Mouse (Mus musculus): ENCODE measurements at regions not wholly inside any gene's neighbourhood (a gene's known extent, or its start where the extent isn't known, plus 50 kb on each side); places are given as distances from the start of the nearest gene placed in this dataset.

GRCm38 (mm10) chr9:79201755-79202154, 516.9 kb downstream of the Col12a1 start:
- no peaks in the 10 kb centered on the region for H3K36me3 ChIP-seq (replicated peaks)
- 79% methylated on average over 3 of the region's 3 CpGs for WGBS

GRCm38 (mm10) chr9:79213364-79213763, 505.3 kb downstream of the Col12a1 start:
- 48% methylated on average over 6 of the region's 6 CpGs for WGBS
- no peak for ATAC-seq (replicated peaks)

More at GRCm38 (mm10) chr9:79201755-79202154, 516.9 kb downstream of the Col12a1 start:
- Histone ChIP-seq H3K4me1 (no peaks in the 10 kb centered on the region), H3K27ac (no peak overlapping the region), H3K4me3 (no peak overlapping the region), H3K27me3 (replicated peaks) (no peaks in the 10 kb centered on the region), H3K4me2 (no peak overlapping the region), H3K9ac (no peak overlapping the region), H3K9me3 (no peaks in the 10 kb centered on the region)
- ATAC-seq (replicated peaks): no peak

DNA sequence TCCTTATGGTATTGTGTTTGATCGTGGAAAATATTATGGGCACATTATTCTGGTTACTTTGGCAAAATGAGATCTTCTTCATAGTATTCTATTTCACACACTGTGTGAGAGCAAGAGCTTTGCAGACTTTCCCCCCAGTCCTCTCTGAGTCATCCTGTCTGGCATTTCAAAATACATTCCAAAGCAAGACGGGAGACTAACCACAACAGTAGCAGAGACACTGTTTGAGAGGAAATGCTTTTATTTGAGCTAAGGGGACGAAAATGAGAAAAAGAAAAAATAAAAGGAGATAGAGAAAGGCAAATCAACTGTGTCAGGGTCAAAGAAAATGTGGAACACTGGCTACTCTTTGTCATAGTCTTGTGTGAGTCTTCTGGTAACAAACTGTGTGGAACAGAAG, 502.6 kb downstream of the Col12a1 start:
- Histone ChIP-seq H3K27ac (no peak overlapping the region), H3K36me3 (replicated peaks) (no peaks in the 10 kb centered on the region), H3K27me3 (replicated peaks) (no peaks in the 10 kb centered on the region), H3K9ac (no peak overlapping the region), H3K4me1 (no peaks in the 10 kb centered on the region), H3K9me3 (no peaks in the 10 kb centered on the region), H3K4me2 (no peak overlapping the region), H3K4me3 (no peak overlapping the region)
- no peak for ATAC-seq (replicated peaks)
- 69% methylated on average over 3 of the region's 3 CpGs for WGBS

More at GRCm38 (mm10) chr9:79213364-79213763, 505.3 kb downstream of the Col12a1 start:
- H3K27ac ChIP-seq: no peak overlapping the region
- H3K4me1 ChIP-seq: no peaks in the 10 kb centered on the region
- no peak overlapping the region for H3K4me3 ChIP-seq
- no peak overlapping the region for H3K4me2 ChIP-seq
- no peaks in the 10 kb centered on the region for H3K36me3 ChIP-seq (replicated peaks)
- H3K9me3 ChIP-seq: no peaks in the 10 kb centered on the region
- no peaks in the 10 kb centered on the region for H3K27me3 ChIP-seq (replicated peaks)
- H3K9ac ChIP-seq: no peak overlapping the region

DNA sequence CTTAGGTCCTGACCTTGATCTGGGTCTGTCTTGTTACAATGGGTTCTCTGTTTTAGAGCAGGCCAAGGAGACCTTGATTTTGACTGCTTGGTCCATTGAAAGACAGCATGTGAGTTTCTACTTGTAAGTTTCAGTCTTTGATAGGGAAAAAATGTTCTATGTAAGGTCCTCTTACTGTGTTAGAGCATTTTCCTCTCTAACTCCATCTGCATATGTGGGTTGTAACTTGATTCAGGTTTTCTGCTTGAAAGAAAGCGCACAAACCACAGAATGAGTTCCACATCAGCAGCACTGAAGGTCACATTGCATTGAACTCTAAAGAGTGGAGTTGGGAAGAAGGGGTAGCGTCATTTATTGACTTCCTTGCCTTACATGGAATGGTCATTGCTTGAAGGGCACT, 502.2 kb downstream of the Col12a1 start:
- Histone ChIP-seq H3K9me3 (no peaks in the 10 kb centered on the region), H3K36me3 (replicated peaks) (no peaks in the 10 kb centered on the region), H3K4me2 (no peak overlapping the region), H3K9ac (no peak overlapping the region), H3K4me3 (no peak overlapping the region), H3K27me3 (replicated peaks) (no peaks in the 10 kb centered on the region), H3K27ac (no peak overlapping the region), H3K4me1 (no peaks in the 10 kb centered on the region)
- no peak for ATAC-seq (replicated peaks)
- 85% methylated on average over 2 of the region's 2 CpGs for WGBS

GRCm38 (mm10) chr9:79233081-79233480, 485.6 kb downstream of the Col12a1 start:
- H3K4me1 ChIP-seq: no peaks in the 10 kb centered on the region
- H3K9ac ChIP-seq: no peak overlapping the region
- no peak overlapping the region for H3K4me3 ChIP-seq
- ATAC-seq (replicated peaks): no peak
- H3K9me3 ChIP-seq: no peaks in the 10 kb centered on the region
- 67% methylated on average over 3 of the region's 3 CpGs for WGBS
- no peaks in the 10 kb centered on the region for H3K27me3 ChIP-seq (replicated peaks)
- H3K36me3 ChIP-seq (replicated peaks): no peaks in the 10 kb centered on the region
- no peak overlapping the region for H3K4me2 ChIP-seq
- H3K27ac ChIP-seq: no peak overlapping the region

DNA sequence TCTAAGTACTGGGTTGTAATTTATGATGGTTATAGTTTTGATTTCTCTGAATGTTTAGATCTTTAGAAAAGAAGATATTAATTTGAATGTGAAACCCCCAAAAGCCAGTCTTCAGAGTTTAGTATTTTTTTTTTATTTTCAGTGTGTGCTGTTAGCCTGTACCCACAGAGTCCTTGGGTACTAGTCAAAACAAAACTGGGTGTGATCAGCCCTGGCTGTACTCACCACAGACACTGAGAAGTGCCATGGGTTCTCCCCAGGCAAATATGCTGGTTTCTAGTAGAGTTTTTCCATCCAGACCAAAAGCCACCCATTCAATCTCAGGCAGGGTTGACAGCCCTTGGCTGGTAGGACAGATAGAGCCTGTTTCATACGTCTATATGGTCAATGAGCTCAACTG, 484.9 kb downstream of the Col12a1 start:
- no peaks in the 10 kb centered on the region for H3K9me3 ChIP-seq
- H3K9ac ChIP-seq: no peak overlapping the region
- H3K36me3 ChIP-seq (replicated peaks): no peaks in the 10 kb centered on the region
- H3K27me3 ChIP-seq (replicated peaks): no peaks in the 10 kb centered on the region
- no peak overlapping the region for H3K27ac ChIP-seq
- ATAC-seq (replicated peaks): no peak
- H3K4me3 ChIP-seq: no peak overlapping the region
- no peaks in the 10 kb centered on the region for H3K4me1 ChIP-seq
- WGBS: 94% methylated on average over 1 of the region's 1 CpGs
- H3K4me2 ChIP-seq: no peak overlapping the region

- Histone ChIP-seq H3K4me2 (no peak overlapping the region), H3K4me3 (no peak overlapping the region), H3K9ac (no peak overlapping the region), H3K9me3 (no peaks in the 10 kb centered on the region), H3K4me1 (no peaks in the 10 kb centered on the region), H3K36me3 (replicated peaks) (no peaks in the 10 kb centered on the region), H3K27me3 (replicated peaks) (no peaks in the 10 kb centered on the region), H3K27ac (no peak overlapping the region)
- ATAC-seq (replicated peaks): no peak
- 86% methylated on average over 13 of the region's 13 CpGs for WGBS
These were observed 448.9 kb downstream of the Col12a1 start for GRCm38 (mm10) chr9:79269646-79270213.

DNA sequence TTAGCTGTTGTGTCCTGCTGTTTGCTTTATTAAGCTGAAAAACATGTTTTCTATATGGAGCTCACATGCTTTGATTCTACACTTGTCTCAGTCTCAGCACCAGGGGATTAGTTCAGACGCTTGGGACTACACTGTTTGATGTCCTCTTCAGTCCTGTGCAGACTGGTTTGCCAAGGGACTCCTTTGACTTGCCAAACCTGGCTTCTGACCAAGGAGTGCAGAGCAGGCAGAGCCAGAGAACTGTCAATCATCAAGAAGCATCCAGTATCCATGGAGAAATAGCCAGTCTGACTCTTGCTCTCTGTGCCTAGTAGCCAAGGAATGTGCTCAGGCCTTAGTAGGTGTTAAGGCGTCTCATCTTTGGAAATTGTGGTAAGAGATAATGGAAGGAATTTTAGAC, 448.4 kb downstream of the Col12a1 start:
- Histone ChIP-seq H3K4me1 (no peaks in the 10 kb centered on the region), H3K36me3 (replicated peaks) (no peaks in the 10 kb centered on the region), H3K27me3 (replicated peaks) (no peaks in the 10 kb centered on the region), H3K9me3 (no peaks in the 10 kb centered on the region), H3K27ac (no peak overlapping the region), H3K4me3 (no peak overlapping the region), H3K4me2 (no peak overlapping the region), H3K9ac (no peak overlapping the region)
- peak; percentile 93 for ATAC-seq (replicated peaks)
- 60% methylated on average over 2 of the region's 2 CpGs for WGBS

DNA sequence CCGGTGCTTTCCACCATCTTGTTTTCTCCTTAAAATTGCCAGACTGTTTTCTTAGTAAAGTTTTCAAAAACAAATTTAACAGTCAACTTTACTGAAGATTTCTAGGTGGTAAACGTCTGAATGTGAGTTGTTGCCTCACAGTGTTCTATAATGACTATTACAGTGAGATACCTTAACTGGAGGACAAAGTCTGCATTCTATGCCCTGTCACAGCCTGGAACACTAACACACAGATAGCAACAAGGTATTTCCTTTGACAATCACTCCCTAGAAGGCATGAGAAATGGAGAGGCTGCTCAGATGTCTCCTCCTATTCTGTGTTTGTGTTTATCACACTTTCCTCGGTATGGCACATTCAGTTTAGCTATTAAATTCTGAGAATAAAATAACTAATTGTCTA, 430.8 kb downstream of the Col12a1 start:
- ATAC-seq (replicated peaks): no peak
- Histone ChIP-seq H3K9me3 (no peaks in the 10 kb centered on the region), H3K4me1 (no peaks in the 10 kb centered on the region), H3K36me3 (replicated peaks) (no peaks in the 10 kb centered on the region), H3K27ac (no peak overlapping the region), H3K9ac (no peak overlapping the region), H3K4me2 (no peak overlapping the region), H3K27me3 (replicated peaks) (no peaks in the 10 kb centered on the region), H3K4me3 (no peak overlapping the region)
- 88% methylated on average over 3 of the region's 3 CpGs for WGBS

DNA sequence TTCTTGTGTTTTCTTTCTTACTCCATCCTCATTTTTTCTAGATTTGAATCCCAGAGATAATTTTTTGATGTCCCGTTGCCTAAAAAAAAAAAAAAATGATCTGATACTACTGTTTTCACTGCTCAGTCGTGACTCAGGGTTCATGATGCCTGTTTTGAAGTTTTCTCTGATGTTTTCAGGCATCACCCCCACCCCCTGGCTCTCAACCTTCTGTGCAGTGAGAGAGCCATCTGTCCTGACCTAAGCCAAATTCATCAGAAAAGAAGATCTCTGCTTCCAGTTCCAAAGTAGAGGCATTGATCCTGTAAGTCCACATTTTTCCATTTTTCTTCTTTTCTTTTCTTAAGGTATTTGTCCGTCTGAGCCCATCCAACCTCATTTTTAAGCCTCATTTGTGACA, 423.3 kb downstream of the Col12a1 start:
- no peak overlapping the region for H3K4me3 ChIP-seq
- H3K4me2 ChIP-seq: no peak overlapping the region
- 84% methylated on average over 3 of the region's 3 CpGs for WGBS
- no peaks in the 10 kb centered on the region for H3K4me1 ChIP-seq
- no peaks in the 10 kb centered on the region for H3K9me3 ChIP-seq
- H3K27me3 ChIP-seq (replicated peaks): no peaks in the 10 kb centered on the region
- H3K9ac ChIP-seq: no peak overlapping the region
- no peak overlapping the region for H3K27ac ChIP-seq
- H3K36me3 ChIP-seq (replicated peaks): no peaks in the 10 kb centered on the region
- ATAC-seq (replicated peaks): no peak

DNA sequence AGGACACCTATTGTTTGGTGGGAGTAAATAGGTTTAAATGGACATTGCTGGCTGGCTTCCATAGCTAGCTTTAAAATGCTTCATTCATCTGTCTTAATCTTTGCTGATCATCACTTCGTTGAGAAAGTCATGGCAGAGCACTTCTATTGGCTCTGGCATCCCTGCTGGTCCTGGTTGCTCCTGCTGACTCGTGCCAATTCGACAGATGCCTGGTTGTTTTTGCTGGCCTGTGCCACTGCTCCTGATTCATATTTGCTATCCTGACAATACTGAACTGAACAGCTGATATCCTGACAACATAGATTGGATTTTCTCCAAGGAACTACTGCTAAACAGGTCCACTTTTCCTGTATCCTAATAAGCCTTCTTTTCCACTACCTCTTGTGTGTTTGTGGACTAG, 417.1 kb downstream of the Col12a1 start:
- Histone ChIP-seq H3K9me3 (no peaks in the 10 kb centered on the region), H3K27me3 (replicated peaks) (no peaks in the 10 kb centered on the region), H3K9ac (no peak overlapping the region), H3K36me3 (replicated peaks) (no peaks in the 10 kb centered on the region), H3K4me1 (no peaks in the 10 kb centered on the region), H3K4me3 (no peak overlapping the region), H3K27ac (no peak overlapping the region), H3K4me2 (no peak overlapping the region)
- WGBS: 81% methylated on average over 3 of the region's 3 CpGs
- ATAC-seq (replicated peaks): no peak

GRCm38 (mm10) chr9:79310591-79310990, 408.0 kb downstream of the Col12a1 start:
- H3K4me3 ChIP-seq: no peak overlapping the region
- no peaks in the 10 kb centered on the region for H3K9me3 ChIP-seq
- H3K9ac ChIP-seq: no peak overlapping the region
- WGBS: 78% methylated on average over 3 of the region's 3 CpGs
- no peaks in the 10 kb centered on the region for H3K4me1 ChIP-seq
- H3K36me3 ChIP-seq (replicated peaks): no peaks in the 10 kb centered on the region
- no peak for ATAC-seq (replicated peaks)
- no peak overlapping the region for H3K27ac ChIP-seq
- H3K4me2 ChIP-seq: no peak overlapping the region
- H3K27me3 ChIP-seq (replicated peaks): no peaks in the 10 kb centered on the region

GRCm38 (mm10) chr9:79317411-79317810, 401.2 kb downstream of the Col12a1 start:
- ATAC-seq (replicated peaks): no peak
- no peak overlapping the region for H3K27ac ChIP-seq

More at GRCm38 (mm10) chr9:79317411-79317810, 401.2 kb downstream of the Col12a1 start:
- H3K4me1 ChIP-seq: no peaks in the 10 kb centered on the region
- no peak overlapping the region for H3K4me2 ChIP-seq
- no peak overlapping the region for H3K4me3 ChIP-seq
- no peaks in the 10 kb centered on the region for H3K27me3 ChIP-seq (replicated peaks)
- no peaks in the 10 kb centered on the region for H3K36me3 ChIP-seq (replicated peaks)
- H3K9me3 ChIP-seq: no peaks in the 10 kb centered on the region
- no peak overlapping the region for H3K9ac ChIP-seq

All from midbrain, embryonic 15.5 days (tissue).